ENCODE assay signal across 8 mouse cellular contexts in genomic region chr1:136135777-136136444, GRCm38 (mm10). TPM values are rescaled to one million over a fixed set of nuclear protein-coding genes. Genes with fewer than 3 reads are reported as not detected.
DNase-seq lines count a peak whose midpoint lies in the region; ATAC-seq and TF ChIP-seq lines count a peak whose summit lies in the region.

No protein-coding gene starts in this region.

- peak overlapping the region; percentile 11; the same call in 1 of the 2 replicates for H3K4me2 ChIP-seq in limb, embryonic 14.5 days (replicated peaks; ENCODE audit: low read depth, low read length, severe bottlenecking)
- peak overlapping the region; percentile 4; the same call in 1 of the 2 replicates for H3K4me2 ChIP-seq in stomach, embryonic 15.5 days

- 67% methylated on average over 6 of the region's 6 CpGs for WGBS in limb, embryonic 14.5 days
- 74% methylated on average over 6 of the region's 6 CpGs for WGBS in stomach, embryonic 15.5 days

- TF ChIP-seq POLR2A in limb, embryonic 14.5 days (IDR thresholded peaks at IDR 0.05; ENCODE audit: borderline replicate concordance, extremely low read depth, insufficient read depth, insufficient read length) = no peak

- H3K9me3 ChIP-seq in limb, embryonic 14.5 days (ENCODE audit: control insufficient read depth, low read length) = no peaks in the 10 kb centered on the region
- no peaks in the 10 kb centered on the region for H3K9me3 ChIP-seq in stomach, embryonic 15.5 days

- H3K27me3 ChIP-seq in limb, embryonic 14.5 days (ENCODE audit: control insufficient read depth, insufficient read depth, low read length) = no peaks in the 10 kb centered on the region
- no peaks in the 10 kb centered on the region for H3K27me3 ChIP-seq in stomach, embryonic 15.5 days (replicated peaks)

- no peak for ATAC-seq in limb, embryonic 14.5 days (ENCODE audit: low FRiP score, low read depth)
- no peak for ATAC-seq in stomach, embryonic 15.5 days (ENCODE audit: insufficient read depth, low FRiP score, low read depth)

- no peak overlapping the region for H3K9ac ChIP-seq in limb, embryonic 14.5 days (ENCODE audit: low read depth, low read length, severe bottlenecking)
- H3K9ac ChIP-seq in stomach, embryonic 15.5 days = no peak overlapping the region

- no peak for DNase-seq in layer of hippocampus, adult 2 months (ENCODE audit: low spot score in 2 of 2)
- no peak for DNase-seq in layer of hippocampus, postnatal 10 days (ENCODE audit: low spot score in 2 of 2)
- DNase-seq in limb, embryonic 14.5 days (ENCODE audit: low spot score) = no peak
- no peak for DNase-seq in retina, embryonic 14.5 days (ENCODE audit: low spot score)
- no peak for DNase-seq in kidney, postnatal 36 days
- no peak for DNase-seq in cerebellum, postnatal 4 days (ENCODE audit: low spot score in 2 of 2)

- TF ChIP-seq CTCF in layer of hippocampus, adult 2 months (conservative IDR thresholded peaks at IDR 0.05) = no peak

- no peaks in the 10 kb centered on the region for H3K36me3 ChIP-seq in limb, embryonic 14.5 days (ENCODE audit: control insufficient read depth, insufficient read depth, low read length)
- no peaks in the 10 kb centered on the region for H3K36me3 ChIP-seq in stomach, embryonic 15.5 days

- H3K4me3 ChIP-seq in layer of hippocampus, adult 2 months = no peak overlapping the region
- H3K4me3 ChIP-seq in brown adipose tissue, adult 24 weeks (ENCODE audit: insufficient read depth, low read depth, low read length) = no peak overlapping the region
- H3K4me3 ChIP-seq in limb, embryonic 14.5 days (replicated peaks; ENCODE audit: low read length) = no peak overlapping the region
- H3K4me3 ChIP-seq in stomach, embryonic 15.5 days (replicated peaks) = no peak overlapping the region

- peaks cover 2% of the 10 kb centered on the region; the same call in 1 of the 2 replicates for H3K4me1 ChIP-seq in brown adipose tissue, adult 24 weeks (ENCODE audit: control insufficient read depth, insufficient read depth, insufficient read length, low read length)
- H3K4me1 ChIP-seq in limb, embryonic 14.5 days (ENCODE audit: control insufficient read depth, insufficient read depth, low read length) = peaks cover 75% of the 10 kb centered on the region
- peaks cover 88% of the 10 kb centered on the region for H3K4me1 ChIP-seq in stomach, embryonic 15.5 days

- peak overlapping the region; percentile 95 for H3K27ac ChIP-seq in layer of hippocampus, adult 2 months
- peak overlapping the region; percentile 19; the same call in 1 of the 2 replicates for H3K27ac ChIP-seq in brown adipose tissue, adult 24 weeks (replicated peaks; ENCODE audit: low read depth, low read length)
- H3K27ac ChIP-seq in limb, embryonic 14.5 days (replicated peaks; ENCODE audit: low read depth, low read length) = peak overlapping the region; percentile 67; the same call in 1 of the 2 replicates
- peak overlapping the region; percentile 76 for H3K27ac ChIP-seq in stomach, embryonic 15.5 days

RNA-seq across cellular contexts. Expression of gene Kif21b, which starts 4.7 kb away (rescaled TPM):
- total RNA-seq in layer of hippocampus, adult 2 months (2021) = 10 to 100 TPM; 33.9 to 36.5 TPM
- total RNA-seq in layer of hippocampus, postnatal 10 days (2021) = 100 to 1,000 TPM; 182 to 199 TPM
- 1.3 TPM in 2 replicates for polyA plus RNA-seq in brown adipose tissue, adult 24 weeks (2012; ENCODE audit: insufficient read depth, insufficient read length, missing spikeins)
- polyA plus RNA-seq in limb, embryonic 14.5 days (2012; rRNA removed) = 10.9 and 13.2 TPM in 2 replicates
- polyA plus RNA-seq in limb, embryonic 14.5 days (2014; fragmentation: Nextera tagmentation; extraction: Ambion mirVana) = 3.6 and 3.8 TPM in 2 replicates
- 3.3 and 3.8 TPM in 2 replicates for polyA plus RNA-seq in stomach, embryonic 15.5 days (2015; fragmentation: Nextera tagmentation; extraction: Ambion mirVana)

Comparison
In these comparisons a context has a peak if more than half of its experiments do, and no peak if none do; other contexts are left out.
1. H3K27ac ChIP-seq: peak in every context shown above with its lines; median percentile 95 in layer of hippocampus, adult 2 months; 76 in stomach, embryonic 15.5 days; 67 in limb, embryonic 14.5 days; 19 in brown adipose tissue, adult 24 weeks.